Mouse (Mus musculus) stomach, embryonic 15.5 days (tissue): ENCODE results near the gene Brd9. TPM values are rescaled to one million over a fixed set of nuclear protein-coding genes. Genes with fewer than 3 reads are reported as not detected.

ENCODE experiments used
- ATAC-seq: fragments of 200-750 bp; cut with Nextera tagmentation; 2 replicates; pipeline ENCODE4 v1.8.0; 2017; ENCODE audit warnings: low read depth, moderate number of reproducible peaks, moderate TSS enrichment; ENCODE audit not compliant: insufficient read depth, low FRiP score
- H3K27ac ChIP-seq: fragments of 300-500 bp; sonication (generic); 2 replicates; pipeline ENCODE4 v1.5.1; 2015; ENCODE audit warnings: mild to moderate bottlenecking, inconsistent platforms
- H3K27me3 ChIP-seq: fragments of 300-500 bp; sonication (generic); replicated peaks from 2 replicates; pipeline ENCODE4 v1.6.1; 2015; ENCODE audit warnings: inconsistent platforms
- H3K36me3 ChIP-seq: fragments of 300-500 bp; sonication (generic); 2 replicates; pipeline ENCODE4 v1.6.1; 2015; ENCODE audit warnings: inconsistent platforms
- H3K4me1 ChIP-seq: fragments of 300-500 bp; sonication (generic); 2 replicates; pipeline ENCODE4 v1.6.1; 2015; ENCODE audit warnings: inconsistent platforms
- H3K4me2 ChIP-seq: fragments of 300-500 bp; sonication (generic); 2 replicates; pipeline ENCODE4 v1.6.1; 2015; ENCODE audit warnings: mild to moderate bottlenecking, inconsistent platforms
- H3K4me3 ChIP-seq: fragments of 300-500 bp; sonication (generic); replicated peaks from 2 replicates; pipeline ENCODE4 v1.5.1; 2015; ENCODE audit warnings: inconsistent platforms
- H3K9ac ChIP-seq: fragments of 300-500 bp; sonication (generic); 2 replicates; pipeline ENCODE4 v1.6.1; 2015; ENCODE audit warnings: inconsistent platforms
- H3K9me3 ChIP-seq: fragments of 300-500 bp; sonication (generic); 2 replicates; pipeline ENCODE4 v1.6.1; 2016; ENCODE audit warnings: inconsistent platforms
- WGBS: fragments of 180-500 bp; shearing (Covaris S2); methylation state at CpG from one replicate; pipeline ENCODE4 v1.1.7; 2015; 5-methylcytosine and 5-hydroxymethylcytosine counted together
- polyA plus RNA-seq: library from polyadenylated mRNA; unstranded; fragments of >200 nt; fragmentation: Nextera tagmentation; extraction: Ambion mirVana; gene quantifications from 2 replicates; pipeline ENCODE4 v1.2.1, GENCODE M21; 2015

Gene Brd9
- 41.7 and 43.9 TPM in 2 replicates for polyA plus RNA-seq

DNA sequence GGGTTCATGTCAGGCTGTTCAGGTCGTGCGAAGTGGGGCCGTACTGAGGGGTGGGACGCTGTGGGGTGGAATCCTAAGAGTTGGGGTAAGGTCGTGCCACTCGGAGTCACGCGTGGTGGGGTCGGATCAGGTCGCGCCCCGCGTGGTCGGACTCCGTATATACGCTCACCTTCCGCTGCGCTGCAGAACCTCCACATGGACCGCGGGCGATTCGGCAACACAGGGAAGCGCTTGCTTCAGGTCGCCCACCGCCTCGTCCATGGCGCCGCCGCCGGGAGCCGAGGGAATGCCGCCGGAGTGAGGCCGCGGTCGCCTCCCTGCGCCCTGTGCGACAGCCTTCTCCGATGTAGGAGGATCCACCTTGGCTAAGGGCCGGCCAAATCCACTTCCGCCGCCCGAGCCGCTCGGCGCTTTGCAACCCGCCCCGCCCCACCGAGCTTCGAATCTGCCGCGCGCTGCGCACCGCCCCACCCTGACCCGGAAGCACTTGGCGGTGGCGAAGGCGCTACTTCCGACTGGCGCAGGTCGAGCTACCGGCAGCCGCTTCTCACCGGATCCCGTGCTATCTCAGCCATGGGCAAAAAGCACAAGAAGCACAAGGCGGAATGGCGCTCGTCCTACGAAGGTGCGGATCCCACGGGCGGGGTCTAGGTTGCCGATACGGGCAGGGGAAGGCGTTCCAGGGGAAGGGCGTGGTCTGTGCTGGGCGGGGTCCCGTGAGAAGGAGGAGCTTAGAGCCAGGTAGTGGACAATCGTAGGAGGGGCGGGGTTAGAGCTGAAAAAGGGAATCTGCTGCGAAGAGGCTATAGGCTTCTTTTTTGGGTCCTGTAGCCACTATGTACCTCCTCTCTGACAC lies at the start of gene Brd9, which contains the start of gene Trip13:
Brd9 (plus strand) TSS at position 491 of the 856 bp plus-strand sequence.
Trip13 (minus strand) TSS at position 464 of the 856 bp plus-strand sequence.
- WGBS: under 1% methylated on average over 82 of the region's 82 CpGs
- Histone ChIP-seq H3K36me3 (peaks cover 12% of the 10 kb centered on the region), H3K4me2 (peak within 1 kb of the TSS; percentile 57), H3K27ac (peak within 1 kb of the TSS; percentile 93), H3K9ac (peak within 1 kb of the TSS; percentile 51), H3K4me3 (peak within 1 kb of the TSS; percentile 73), H3K9me3 (no peaks in the 10 kb centered on the region), H3K27me3 (no peaks in the 10 kb centered on the region), H3K4me1 (peaks cover 12% of the 10 kb centered on the region; the same call in 1 of the 2 replicates)
- peak; percentile 97 for ATAC-seq

DNA sequence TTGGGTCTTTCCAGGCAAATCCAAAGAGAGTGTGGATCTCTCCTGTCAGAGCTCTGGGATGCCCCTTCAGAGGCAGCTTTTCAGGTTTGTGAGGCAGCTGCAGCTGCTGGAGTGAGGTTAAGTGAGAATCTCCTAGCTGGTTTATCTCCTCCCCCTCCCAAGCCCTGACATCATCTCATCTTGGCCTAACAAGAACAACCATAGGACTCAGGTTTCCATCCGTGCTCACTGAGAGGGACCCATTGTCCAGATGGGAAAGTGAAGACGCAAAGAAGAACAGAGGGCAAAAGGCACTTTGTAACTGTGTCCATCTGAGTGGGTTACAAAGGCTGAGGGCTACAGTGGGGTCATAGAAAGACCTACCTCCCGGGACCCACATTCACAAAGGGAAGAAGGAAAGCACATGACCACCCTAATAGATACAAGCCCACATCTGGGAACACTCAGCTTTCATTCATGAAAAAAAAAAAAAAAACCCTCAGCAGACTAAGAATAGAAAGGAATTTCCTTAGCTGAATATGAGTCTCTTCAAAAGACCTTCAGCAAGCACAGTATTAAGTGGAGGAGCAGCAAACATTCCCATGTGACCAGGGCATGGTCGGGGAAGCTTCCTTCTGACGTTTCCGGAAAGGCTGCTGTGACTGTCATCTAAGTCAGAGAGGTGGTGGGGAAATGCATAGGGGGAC lies 45.0 kb upstream of the Brd9 start:
- 37% methylated on average over 6 of the region's 6 CpGs for WGBS
- H3K4me1 ChIP-seq: peaks cover 7% of the 10 kb centered on the region; the same call in 1 of the 2 replicates
- no peaks in the 10 kb centered on the region for H3K27me3 ChIP-seq
- no peak overlapping the region for H3K4me2 ChIP-seq
- no peak overlapping the region for H3K9ac ChIP-seq
- peak; percentile 36; the same call in 1 of the 2 replicates for ATAC-seq
- no peaks in the 10 kb centered on the region for H3K9me3 ChIP-seq
- H3K4me3 ChIP-seq: no peak overlapping the region
- H3K27ac ChIP-seq: peak overlapping the region; percentile 48
- H3K36me3 ChIP-seq: no peaks in the 10 kb centered on the region

DNA sequence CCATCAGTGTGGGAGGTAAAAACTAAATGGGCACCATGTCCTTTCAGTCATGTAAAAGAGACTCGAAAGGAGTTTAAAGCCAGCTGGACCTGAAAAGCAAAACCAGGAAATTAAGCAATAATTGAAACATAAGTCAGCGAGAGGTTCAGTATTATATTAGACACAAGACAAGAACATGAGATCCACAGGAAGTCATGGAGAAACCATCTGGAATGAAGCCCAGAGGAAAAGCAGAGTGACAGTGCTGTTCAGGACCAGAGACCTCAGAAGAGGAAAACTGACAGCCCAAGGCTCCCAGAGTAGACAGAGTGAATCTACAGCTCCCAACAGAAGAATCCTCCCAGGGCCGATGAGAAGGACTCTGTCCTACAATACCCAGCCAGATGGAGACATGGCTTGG lies 40.0 kb upstream of the Brd9 start:
- no peak overlapping the region for H3K4me3 ChIP-seq

DNA sequence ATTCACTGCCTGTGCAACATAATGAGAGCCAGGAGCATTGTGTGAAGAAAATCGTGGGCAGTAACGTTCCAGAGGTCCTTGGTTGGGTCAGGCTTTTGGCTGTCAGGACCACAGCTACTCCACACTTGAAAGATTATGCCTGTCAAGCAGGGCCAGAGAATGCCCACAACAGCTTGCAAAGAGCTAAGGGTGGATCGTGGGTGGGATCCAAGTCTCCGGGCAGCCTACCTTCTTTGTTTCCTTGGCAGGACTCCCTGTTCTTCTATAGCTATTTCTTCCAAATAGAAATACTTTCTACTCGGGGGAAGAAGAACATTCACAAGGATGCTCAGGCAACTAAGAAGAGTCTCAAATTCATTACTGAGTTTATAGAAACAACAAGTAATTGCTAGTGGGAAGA lies 30.5 kb upstream of the Brd9 start:
- H3K36me3 ChIP-seq: 0 out of 2 replicates have a peak, but pooled peaks cover 2% of the 10 kb centered on the region
- H3K4me3 ChIP-seq: no peak overlapping the region
- no peaks in the 10 kb centered on the region for H3K9me3 ChIP-seq
- no peak for ATAC-seq
- no peaks in the 10 kb centered on the region for H3K27me3 ChIP-seq
- no peaks in the 10 kb centered on the region for H3K4me1 ChIP-seq
- WGBS: 78% methylated on average over 5 of the region's 5 CpGs
- H3K27ac ChIP-seq: no peak overlapping the region
- H3K9ac ChIP-seq: no peak overlapping the region
- H3K4me2 ChIP-seq: no peak overlapping the region

More for the DNA sequence above, 40.0 kb upstream of the Brd9 start:
- H3K27ac ChIP-seq: no peak overlapping the region
- H3K9me3 ChIP-seq: no peaks in the 10 kb centered on the region
- no peaks in the 10 kb centered on the region for H3K36me3 ChIP-seq
- H3K4me1 ChIP-seq: peaks cover 2% of the 10 kb centered on the region; the same call in 1 of the 2 replicates
- no peak for ATAC-seq
- no peak overlapping the region for H3K9ac ChIP-seq
- no peaks in the 10 kb centered on the region for H3K27me3 ChIP-seq
- 60% methylated on average over 3 of the region's 3 CpGs for WGBS
- no peak overlapping the region for H3K4me2 ChIP-seq

DNA sequence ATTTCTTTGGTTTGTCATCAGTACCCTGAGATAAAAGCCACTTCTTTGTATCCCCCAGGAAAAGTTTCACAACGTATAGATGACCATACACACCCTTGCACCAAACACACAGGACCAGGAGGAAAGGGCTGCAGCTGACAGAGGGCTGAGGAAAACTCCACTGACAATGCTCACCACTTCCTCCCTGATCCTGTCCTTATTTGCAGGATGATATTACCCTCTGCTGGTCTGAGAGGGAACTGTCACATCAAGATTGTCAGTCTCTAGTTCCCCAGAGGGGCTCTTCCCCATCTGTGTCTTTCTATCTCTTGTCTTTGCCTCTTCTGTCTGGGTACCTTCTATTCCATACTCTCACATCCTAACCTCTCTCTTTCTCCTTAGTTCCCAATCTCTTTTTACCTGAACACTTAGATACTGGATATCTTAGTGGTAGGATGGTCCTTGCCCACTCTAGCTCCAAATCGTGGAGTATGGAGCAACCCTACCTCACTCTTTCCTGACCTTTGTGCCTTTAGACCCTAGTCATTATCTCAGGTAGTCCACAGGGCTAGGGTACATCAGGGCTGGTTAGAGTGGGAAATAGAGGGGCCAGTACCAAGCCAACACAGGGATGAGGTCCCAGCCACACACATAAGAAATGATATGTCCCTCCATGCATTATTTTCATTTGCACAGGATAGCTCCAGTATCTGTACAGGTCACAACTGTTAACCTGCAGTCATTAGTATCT lies 29.8 kb upstream of the Brd9 start:
- Histone ChIP-seq H3K4me3 (no peak overlapping the region), H3K27me3 (no peaks in the 10 kb centered on the region), H3K27ac (no peak overlapping the region), H3K36me3 (0 out of 2 replicates have a peak, but pooled peaks cover 6% of the 10 kb centered on the region), H3K4me1 (no peaks in the 10 kb centered on the region), H3K9me3 (no peaks in the 10 kb centered on the region), H3K9ac (no peak overlapping the region), H3K4me2 (no peak overlapping the region)
- ATAC-seq: no peak
- 55% methylated on average over 2 of the region's 2 CpGs for WGBS

DNA sequence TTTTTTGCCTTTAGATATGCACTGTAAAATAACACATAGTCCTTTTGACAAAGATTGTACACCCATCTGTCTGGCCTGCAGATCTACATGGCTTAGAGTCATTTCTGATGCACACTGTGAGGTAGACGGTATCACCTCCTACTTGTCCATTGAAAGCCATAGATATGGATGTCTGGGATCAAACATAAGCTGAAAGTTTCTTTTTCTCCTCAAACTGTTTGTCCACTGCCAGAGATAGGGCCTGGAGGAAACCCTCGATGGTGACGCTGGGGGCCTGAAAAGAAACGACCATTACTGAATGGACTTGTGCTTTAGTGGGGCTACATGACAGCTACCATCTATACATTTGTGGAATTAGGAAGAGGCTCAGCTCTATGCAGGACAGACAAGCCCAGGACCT lies 24.5 kb upstream of the Brd9 start:
- Histone ChIP-seq H3K4me3 (no peak overlapping the region), H3K27ac (no peak overlapping the region), H3K36me3 (peaks cover 31% of the 10 kb centered on the region), H3K9me3 (no peaks in the 10 kb centered on the region), H3K9ac (no peak overlapping the region), H3K4me2 (no peak overlapping the region), H3K27me3 (no peaks in the 10 kb centered on the region), H3K4me1 (no peaks in the 10 kb centered on the region)
- 89% methylated on average over 4 of the region's 4 CpGs for WGBS
- no peak for ATAC-seq

DNA sequence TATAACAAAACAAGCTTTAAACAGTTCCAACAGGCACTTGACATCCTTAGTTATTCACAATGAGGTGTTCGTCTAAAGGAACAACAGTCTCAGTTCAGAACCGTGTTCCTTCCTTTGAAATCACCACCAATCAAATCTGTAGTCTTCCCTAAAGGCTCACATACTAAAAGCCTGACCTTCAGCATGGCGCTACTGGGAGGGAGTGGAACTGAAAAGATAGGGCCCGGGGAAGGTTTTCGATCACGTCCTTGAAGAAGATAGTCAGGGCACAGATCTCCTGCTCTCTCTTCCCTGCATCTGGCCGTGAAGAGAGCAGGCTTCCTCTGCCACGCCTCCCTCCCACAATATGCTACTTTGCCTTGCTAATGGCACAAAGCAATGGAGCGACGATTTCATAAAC lies 5.4 kb upstream of the Brd9 start:
- peaks cover 21% of the 10 kb centered on the region for H3K36me3 ChIP-seq
- WGBS: 88% methylated on average over 10 of the region's 10 CpGs

DNA sequence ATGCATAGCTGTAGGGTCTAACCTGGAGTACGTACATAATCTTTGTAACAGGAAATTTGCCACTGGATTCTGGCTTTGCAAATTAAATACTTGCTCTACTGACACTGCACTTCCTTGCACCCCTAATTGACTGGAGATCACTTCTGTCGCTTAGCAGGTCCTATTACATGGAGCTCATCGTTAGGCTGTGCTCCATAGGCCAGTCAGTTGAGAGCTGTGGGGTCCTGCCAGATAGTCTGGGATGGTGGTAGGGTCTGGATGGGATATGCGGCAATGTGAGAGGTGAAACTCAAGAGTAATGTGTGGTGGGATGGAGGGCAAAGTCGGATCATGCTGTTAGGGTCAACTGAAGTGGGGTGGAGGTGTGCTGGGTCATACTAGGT lies 682 bp upstream of the Brd9 start:
- peaks cover 6% of the 10 kb centered on the region for H3K36me3 ChIP-seq
- no peaks in the 10 kb centered on the region for H3K9me3 ChIP-seq
- peak; percentile 4; the same call in 1 of the 2 replicates for ATAC-seq
- peak overlapping the region; percentile 51 for H3K9ac ChIP-seq
- WGBS: 15% methylated on average over 5 of the region's 5 CpGs
- no peak overlapping the region for H3K27ac ChIP-seq
- peak overlapping the region; percentile 57 for H3K4me2 ChIP-seq
- H3K4me3 ChIP-seq: peak overlapping the region; percentile 73
- peaks cover 12% of the 10 kb centered on the region; the same call in 1 of the 2 replicates for H3K4me1 ChIP-seq
- H3K27me3 ChIP-seq: no peaks in the 10 kb centered on the region

More for the DNA sequence above, 5.4 kb upstream of the Brd9 start:
- no peak overlapping the region for H3K4me3 ChIP-seq
- no peak overlapping the region for H3K9ac ChIP-seq
- no peaks in the 10 kb centered on the region for H3K9me3 ChIP-seq
- no peak overlapping the region for H3K27ac ChIP-seq
- H3K4me1 ChIP-seq: 0 out of 2 replicates have a peak, but pooled peaks cover 6% of the 10 kb centered on the region
- H3K27me3 ChIP-seq: no peaks in the 10 kb centered on the region
- ATAC-seq: no peak
- no peak overlapping the region for H3K4me2 ChIP-seq

DNA sequence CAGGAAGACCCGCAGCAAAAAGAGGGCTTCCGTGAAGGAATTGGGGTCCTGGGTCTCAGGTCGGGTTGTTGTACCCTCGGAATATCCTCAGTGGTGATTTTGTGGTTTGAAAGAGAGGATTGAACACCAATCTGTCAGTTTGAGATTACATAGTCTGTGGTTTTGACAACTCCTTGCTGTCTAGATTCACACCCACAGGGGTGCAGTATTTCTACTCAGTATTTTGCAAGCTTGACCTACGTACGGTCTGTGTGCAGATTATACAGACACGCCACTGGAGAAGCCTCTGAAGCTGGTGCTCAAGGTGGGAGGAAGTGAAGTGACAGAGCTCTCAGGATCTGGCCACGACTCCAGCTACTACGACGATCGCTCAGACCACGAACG lies 558 bp downstream of the Brd9 start:
- no peak for ATAC-seq
- 29% methylated on average over 13 of the region's 13 CpGs for WGBS

DNA sequence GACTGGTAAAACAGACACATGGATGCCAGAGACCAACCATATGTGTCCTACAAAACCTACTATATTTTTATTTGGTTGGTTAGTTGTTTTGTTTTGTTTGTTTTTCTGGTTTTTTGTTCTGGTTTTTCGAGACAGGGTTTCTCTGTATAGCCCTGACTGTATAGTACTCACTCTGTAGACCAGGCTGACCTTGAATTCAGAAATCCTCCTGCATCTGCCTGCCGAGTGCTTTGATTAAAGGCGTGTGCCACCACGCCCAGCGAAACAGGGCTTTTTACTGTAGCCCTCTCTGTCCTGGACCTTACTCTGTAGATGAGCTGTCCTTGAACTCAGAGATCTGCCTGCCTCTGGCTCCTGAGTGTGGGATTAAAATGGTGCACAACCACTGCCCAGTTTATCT lies 1.5 kb downstream of the Brd9 start:
- Histone ChIP-seq H3K4me3 (no peak overlapping the region), H3K27ac (no peak overlapping the region), H3K36me3 (peaks cover 24% of the 10 kb centered on the region), H3K9ac (no peak overlapping the region), H3K4me1 (peaks cover 12% of the 10 kb centered on the region; the same call in 1 of the 2 replicates), H3K4me2 (no peak overlapping the region), H3K9me3 (no peaks in the 10 kb centered on the region), H3K27me3 (no peaks in the 10 kb centered on the region)
- 89% methylated on average over 5 of the region's 5 CpGs for WGBS
- ATAC-seq: no peak

More for the DNA sequence above, 558 bp downstream of the Brd9 start:
- Histone ChIP-seq H3K9ac (peak overlapping the region; percentile 51; the same call in 1 of the 2 replicates), H3K27ac (peak overlapping the region; percentile 93; the same call in 1 of the 2 replicates), H3K27me3 (no peaks in the 10 kb centered on the region), H3K36me3 (peaks cover 18% of the 10 kb centered on the region), H3K4me3 (peak overlapping the region; percentile 73), H3K4me2 (peak overlapping the region; percentile 57), H3K9me3 (no peaks in the 10 kb centered on the region), H3K4me1 (peaks cover 12% of the 10 kb centered on the region; the same call in 1 of the 2 replicates)

DNA sequence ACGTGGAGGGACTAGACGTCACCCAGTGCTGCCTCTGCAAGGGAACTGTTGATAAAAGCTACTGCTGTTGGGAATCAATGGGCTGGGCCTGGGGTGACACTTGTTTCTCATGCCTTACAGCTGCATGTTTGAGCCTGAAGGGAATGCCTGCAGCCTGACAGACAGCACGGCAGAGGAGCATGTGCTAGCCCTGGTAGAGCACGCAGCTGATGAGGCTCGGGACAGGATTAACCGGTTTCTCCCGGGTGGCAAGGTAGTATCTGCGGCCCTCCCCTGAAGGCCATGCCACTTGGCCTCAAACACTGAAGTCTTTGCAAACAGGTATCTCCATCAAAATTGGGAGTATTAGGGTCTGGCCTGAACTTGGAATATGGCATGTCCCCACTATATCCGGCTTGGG lies 7.0 kb downstream of the Brd9 start:
- no peak for ATAC-seq
- H3K27ac ChIP-seq: no peak overlapping the region
- H3K36me3 ChIP-seq: peaks cover 44% of the 10 kb centered on the region
- H3K4me3 ChIP-seq: no peak overlapping the region
- no peak overlapping the region for H3K9ac ChIP-seq
- no peaks in the 10 kb centered on the region for H3K27me3 ChIP-seq
- no peaks in the 10 kb centered on the region for H3K9me3 ChIP-seq
- no peaks in the 10 kb centered on the region for H3K4me1 ChIP-seq
- H3K4me2 ChIP-seq: no peak overlapping the region
- WGBS: 82% methylated on average over 9 of the region's 9 CpGs
